Mouse (Mus musculus) adipocyte (in vitro differentiated cells): ENCODE results near the gene Ispd.
A peak's percentile ranks its signal among the peaks of the same experiment; 100 is the strongest.

Experiments
- DNase-seq: peaks from one replicate; pipeline ENCODE4 v3.0.0-alpha.2; 2016; ENCODE audit warnings: low spot score

Ispd gene

DNA sequence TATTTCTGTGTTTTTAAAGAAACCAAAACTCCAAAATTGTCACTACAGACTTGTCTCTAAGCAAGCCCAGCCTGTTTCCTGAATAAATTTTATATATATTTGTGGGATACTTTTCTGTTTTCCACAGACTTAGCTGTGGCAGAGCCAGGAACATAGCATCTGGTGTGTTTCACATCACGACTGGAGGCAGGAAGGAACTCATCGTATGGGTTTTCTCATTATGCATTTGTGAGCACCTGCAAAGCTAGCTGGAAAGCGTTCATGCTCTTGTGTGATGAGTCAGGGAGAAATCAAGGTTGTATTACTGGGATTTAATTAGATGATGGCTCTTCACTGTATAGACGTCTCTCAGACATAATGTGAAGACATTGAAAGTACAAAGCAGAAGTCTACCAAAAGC, 90.2 kb downstream of the Ispd start:
- DNase-seq = no peak

DNA sequence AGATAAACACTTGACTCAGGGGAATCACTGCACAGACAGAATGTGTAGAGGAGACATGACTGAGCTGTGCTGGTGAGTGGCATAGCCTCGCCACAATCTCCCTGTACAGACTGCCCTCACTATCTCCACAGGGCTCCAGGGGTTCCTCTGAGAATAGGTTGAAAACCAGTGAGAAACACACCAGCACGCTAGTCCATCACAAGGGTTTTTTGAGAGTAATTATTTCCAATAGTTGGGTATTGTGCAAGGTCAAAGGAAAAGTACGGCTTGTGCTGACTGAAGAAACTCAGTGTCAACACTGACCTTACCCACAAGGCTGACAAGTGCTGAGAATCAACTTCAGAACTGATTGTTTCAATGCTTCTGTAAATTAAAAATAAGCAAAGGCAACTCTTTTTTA, 92.9 kb downstream of the Ispd start:
- DNase-seq = peak; percentile 70

DNA sequence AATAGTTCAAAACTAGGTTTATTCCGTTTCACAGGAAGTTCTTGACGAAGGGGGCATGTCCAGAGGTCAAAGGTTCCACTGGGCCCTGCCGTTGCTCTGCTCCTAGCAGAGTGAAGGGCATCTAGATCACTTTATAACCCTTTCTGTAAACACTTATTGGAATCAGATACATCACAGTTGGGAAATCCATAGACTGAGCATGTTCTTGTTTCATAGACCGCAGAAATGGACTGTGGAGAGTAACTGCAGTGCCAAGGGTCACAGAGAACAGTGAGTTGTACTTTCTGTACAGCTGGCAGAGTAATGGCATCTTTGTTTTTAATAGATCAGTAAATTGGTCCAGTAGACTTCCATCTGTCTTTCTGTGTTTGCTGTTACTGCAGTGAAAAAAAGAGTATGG, 94.0 kb downstream of the Ispd start:
- DNase-seq = peak; percentile 62

DNA sequence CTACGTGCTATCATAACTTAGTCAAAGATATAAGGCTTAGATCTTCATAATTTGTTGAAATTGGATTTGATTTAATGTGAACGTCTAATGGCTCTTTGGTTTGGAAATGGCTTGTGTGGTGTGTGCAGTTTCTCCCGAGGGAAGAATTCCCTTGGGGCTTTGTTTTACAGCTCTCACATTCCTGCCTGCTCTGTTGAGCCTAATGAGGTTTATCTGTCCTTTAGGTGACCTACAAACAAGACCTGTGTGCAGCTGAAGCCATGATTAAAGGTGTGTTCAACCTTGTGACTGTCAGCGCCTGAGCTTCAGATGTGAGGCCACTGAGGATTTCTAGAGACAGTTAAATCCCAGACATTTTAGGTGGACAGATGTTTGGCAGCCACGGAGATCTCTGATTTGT, 95.2 kb downstream of the Ispd start:
- DNase-seq = peak; percentile 33

DNA sequence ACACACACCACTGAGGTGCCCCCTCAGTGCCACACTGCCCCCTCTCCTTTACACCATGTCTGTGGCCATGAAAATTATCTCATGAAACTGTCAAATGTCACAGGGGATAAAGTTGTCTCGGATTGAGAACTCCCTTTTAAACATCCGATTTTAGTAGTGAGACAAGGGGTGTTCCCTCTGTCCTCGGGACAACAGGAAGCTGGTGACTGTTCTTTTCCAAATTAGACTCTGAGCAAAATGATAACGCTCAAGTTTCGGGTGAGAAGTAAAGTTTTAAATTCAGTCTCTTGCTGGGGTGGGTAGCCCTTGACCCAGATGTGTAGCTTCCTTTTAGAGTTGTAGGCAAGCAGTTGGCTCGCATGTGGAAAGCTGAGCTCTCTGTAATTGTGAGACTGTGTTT, 96.3 kb downstream of the Ispd start:
- DNase-seq = peak; percentile 67

DNA sequence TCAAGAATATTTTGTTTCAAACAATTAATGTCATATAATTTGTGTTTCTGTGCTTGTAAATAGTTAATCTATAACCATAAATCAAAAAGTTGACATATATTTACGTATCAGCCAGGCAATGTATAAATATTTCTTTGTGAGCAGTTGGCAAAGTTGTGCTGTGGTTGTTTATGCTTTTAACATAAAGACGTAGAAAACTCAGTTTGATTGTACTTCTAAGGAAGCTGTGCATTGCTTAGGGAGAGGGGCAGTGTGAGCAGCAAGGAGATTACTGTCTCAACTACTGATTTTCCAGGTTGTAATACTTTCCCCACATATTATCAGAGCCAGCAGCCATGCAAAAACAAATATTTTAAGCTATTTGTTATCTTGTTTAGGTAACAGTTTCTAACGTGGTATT, 96.7 kb downstream of the Ispd start:
- no peak for DNase-seq

DNA sequence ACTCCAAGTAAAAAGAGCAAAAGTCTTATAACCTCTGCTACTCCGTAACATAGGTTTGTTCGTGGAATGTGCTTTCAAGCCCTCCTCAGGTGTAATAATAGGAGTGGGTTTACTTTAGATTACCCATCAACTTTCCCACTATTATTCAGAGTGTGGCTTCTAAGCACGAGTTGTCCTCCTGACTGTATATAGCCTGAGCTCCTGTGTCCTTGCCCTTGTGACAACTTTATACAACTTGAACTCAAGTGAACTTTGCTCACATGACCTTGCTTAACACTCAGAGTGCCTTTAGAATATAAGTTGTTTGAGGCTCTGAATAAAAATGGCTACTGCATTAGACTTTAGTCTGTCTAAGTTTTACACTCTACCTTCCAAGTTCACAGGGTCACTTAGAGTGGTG, 100.5 kb downstream of the Ispd start:
- DNase-seq = no peak

DNA sequence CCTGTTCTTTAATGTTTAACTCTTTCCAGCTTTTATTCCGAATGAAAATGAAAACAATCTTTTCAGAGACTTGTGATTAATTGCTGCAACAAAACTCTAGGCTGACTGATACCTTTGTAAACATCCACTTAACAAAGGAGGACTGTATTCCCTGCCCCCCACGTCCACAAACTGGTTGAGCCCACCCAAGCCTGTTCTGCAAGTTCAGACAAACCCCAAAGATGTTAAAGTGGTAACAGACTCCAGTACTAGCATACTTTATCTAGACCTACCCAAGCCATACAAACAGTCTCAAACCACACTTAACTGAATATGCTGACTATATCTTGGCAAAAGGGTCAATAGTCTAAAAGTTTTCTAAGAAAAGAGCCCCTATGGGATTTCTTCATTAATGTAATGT, 102.1 kb downstream of the Ispd start:
- DNase-seq = no peak

DNA sequence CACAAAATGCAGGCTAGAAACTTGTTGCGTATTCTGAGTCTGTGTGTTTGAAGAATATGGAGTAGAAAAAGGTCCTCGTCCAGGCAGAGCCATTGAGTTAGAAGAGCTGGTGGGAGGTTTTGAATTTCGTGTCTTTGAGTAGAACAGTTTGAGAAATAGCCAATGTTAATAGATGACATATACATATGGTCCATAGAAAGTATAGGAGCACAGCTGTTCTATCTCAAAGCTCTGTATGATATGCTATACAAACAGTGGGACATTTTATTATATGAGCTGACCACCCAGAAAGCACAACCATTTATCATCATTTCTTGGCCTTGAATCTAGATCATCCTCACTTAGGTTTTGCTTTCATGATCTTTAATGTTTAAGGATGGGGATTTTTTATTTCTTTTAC, 116.3 kb downstream of the Ispd start:
- no peak for DNase-seq

DNA sequence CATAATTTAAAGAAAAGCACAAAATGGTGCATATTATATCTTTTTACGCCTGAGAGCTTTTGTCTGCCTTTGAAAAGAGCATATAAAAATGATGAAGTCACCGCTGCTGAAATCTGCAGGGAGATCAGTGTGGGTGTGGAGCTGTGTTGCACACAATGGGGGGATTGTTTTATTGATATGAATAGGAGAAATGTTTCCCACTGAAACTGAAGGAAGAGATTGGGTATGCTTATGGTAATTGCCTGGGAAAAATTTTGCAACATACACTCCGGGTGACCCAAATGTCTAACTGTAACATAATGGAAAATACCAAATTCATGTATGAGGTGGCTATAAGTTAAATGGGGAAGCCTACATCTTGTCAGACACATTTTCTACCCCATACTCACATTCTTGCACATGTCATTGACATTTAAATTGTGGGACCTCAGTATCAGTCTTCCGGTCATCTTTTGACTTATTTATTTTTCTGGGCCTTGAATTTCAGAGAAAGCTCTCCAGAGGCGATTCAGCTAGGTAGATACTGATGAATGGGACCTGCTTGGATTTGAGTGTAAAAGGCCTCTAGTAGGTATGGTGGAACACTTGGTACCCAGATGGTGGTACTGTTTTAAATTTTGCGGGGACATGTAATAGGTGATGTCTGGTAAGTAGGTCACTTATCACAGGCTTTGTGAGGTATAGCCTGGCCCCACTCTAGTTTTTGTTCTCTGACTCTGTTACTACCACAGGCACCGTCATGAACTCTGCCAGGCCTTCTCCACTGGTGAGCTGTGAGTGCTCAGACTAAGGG, 126.1 kb downstream of the Ispd start:
- no peak for DNase-seq

DNA sequence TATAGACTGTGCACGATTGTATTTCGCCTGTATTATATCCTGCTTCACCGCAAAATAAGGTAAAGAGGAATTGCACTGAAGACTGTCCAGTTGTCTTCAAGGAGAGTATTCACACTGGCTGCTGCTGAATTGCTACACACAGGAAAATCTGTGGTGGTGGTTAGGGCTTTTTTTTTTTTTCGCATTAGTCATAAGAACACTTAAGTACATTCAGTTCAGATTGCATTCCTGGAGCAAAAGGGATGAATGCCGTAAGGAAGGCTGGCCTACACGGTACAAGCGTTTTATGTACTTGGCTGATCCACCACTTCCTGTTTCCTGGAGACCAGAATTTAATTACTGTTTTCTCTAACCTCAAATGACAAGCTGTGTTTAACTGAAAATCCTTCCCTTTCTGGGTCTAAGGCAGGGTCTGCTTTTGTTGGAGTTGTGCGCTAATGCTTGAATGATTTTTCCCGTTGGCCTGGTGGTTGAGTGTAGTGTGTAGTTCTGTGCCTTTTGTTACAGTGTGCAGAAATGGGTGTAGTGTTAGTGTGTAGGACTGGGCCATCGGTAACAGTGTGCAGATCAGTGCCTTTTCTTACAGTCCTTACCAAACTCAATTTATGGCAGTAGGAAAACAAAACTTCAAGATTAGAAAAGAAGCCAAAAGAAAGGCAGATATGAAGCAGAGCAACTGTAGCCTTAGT, 128.8 kb downstream of the Ispd start:
- DNase-seq = peak; percentile 18

DNA sequence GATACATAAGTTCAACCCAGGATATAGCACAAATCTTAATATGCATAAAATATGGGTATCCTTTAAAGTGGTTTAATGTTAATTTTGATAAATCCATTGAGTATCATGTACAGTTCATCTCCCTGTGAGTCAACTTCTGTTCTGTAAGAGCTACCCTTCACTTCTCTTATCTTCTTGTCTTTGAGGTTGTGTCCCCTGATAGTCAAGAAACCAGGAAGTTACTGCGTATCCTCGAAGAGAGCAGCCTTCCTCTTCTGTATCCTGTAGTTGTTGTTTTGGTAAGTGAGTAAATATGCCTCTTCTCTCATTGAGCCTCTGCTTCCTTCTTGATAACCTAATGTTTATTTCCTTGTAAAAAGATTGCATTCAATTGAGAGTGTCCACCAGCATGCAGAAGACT, 140.5 kb downstream of the Ispd start:
- DNase-seq = no peak

DNA sequence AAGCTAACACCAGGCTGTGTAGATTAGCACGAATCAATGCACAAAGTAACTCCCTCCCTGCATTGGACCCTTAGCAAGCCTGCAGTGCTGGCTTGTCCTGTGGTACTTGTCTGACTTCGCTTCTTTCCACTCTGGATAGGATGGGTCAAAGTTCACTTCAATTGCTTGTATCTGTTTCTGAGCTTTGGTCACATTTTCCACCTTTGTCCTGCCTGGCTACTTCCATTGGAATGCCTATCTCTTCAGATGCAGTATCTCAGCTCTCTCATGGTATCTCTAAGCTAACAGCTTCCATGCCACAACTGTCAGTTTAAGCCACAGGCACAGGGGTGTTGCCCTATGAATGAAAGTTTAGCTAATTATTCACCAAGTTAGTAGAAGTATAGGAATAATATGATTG, 142.3 kb downstream of the Ispd start:
- no peak for DNase-seq

DNA sequence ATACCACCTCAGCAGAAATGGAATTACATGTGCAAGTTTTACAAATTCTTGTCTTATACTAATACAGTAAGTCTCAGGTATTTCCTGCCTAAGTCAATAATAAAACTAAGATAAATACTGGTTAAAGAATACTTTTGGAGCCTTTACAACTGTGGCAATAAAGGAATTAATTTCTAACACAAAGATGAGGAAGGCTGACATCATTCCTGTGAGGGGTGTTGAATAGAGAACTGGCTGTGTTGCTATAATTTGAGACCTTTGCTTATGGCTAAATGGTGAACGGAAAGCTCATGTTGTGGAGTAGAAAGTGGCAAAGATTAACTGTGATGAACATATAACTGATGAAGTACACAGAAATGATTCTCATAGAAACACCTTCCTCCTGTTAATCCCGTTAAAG, 149.7 kb downstream of the Ispd start:
- DNase-seq = no peak

DNA sequence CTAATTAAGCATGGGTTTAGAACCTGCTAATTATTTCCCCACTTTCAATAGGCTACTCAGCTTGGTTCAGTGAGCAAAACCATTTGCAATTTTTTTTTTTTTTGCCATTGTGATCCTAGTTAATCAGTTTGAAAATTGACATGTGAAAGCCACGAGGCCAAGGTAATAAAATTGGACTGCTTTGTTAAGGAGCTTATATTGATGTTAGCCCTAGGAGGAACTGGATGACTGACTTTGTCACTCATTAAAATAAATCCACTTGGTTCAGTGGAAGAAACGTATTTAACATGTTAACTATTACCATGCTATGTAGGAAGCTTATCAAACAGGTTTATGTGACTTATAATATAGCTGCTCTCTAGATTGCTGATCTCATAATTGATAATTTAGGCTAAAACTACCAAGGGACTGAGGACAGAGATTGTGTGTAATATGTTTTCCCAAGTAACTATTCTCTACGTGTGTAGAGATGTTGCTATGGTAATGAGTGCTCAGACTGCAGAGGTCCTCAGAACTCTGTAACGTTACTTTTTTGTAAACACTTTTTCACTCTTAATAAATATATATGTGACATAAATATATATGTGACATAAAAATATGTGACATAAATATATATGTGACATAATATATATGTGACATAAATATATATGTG, 150.3 kb downstream of the Ispd start:
- DNase-seq = no peak

DNA sequence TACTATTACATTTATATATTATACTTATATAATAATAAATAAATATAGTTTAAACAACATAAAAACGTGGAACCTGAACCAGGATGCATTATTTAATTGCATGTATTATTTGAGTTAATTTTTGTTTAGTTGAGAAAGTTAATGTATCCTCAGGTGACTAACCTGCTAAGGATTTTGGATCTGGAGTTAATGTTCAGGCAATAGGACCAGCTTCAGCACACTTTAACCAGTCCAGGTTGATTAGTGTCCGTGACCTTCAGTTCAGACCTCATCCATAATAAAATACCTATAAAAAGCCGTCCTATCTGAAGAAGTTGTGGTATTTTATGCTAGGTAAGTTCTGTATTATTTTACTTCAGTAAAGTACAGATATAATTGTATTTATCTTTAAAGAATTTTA, 151.3 kb downstream of the Ispd start:
- no peak for DNase-seq

DNA sequence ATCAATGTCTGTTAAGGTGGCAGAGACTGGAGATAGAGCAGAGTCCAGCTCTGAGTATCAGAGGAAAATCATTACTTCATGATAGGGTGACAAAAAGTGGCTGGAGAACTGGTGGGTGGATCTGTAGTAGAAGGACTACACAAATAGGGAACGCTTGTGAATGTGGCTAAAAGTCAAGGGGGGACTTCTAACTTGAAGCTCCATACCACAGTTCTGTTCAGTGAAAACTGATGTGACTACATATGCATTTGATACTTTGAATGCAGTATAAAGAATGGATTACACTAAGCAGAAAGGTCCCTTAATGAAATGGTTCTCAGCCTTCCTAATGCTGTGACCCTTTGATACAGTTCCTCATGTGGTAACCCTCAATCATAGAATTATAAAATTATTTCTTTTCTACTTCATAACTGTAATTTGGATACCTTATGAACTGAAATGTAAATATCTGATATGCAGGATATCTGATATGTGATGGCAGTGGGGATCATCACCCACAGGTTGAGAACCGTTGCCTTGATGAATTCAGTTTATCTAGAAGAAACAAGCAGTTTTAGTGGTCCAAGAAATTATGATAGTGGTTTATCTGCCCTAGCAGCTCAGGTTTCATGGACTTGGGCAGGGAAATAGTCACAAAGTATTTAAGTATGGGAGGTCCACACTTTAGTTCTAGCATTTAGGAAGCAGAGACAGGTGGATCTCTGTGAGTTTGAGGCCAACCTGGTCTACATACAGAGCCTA, 152.1 kb downstream of the Ispd start:
- no peak for DNase-seq

DNA sequence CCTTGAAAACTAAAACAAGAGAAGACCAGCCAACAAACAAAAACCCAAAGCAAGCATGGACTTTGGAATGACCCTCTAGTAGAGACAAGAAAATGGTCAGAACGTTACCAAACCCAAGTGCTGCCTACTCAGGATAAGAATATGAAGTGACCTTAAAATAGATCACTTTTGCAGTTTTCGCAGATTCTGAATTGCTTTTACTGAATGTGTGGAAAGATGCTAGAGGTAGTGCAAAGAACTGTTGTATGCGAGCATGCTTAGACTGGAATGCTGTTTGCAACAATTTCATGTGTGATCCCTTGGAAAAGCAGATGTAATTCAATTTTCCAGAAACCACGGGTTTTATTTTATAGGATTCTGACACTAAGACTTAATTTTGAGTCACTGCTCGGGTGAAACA, 153.3 kb downstream of the Ispd start:
- DNase-seq = no peak

DNA sequence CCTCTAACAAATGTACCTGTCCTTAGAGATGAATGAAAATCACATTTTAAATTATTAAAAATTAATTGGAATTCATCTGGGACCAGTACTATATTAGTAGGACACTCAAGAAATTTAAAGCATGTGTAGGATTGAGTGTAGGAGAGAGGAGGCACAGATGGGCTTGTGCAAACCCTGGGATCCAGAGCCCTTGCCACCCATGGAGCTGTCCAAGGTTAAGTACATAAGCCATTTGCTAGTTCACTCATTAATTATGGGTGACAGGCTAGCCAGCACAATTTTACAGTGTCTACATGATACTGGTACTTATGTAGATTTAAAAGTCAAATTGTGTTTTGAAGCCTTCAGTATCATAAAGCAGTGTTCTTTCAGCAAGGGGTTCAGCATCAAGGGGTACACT, 164.1 kb downstream of the Ispd start:
- peak; percentile 7 for DNase-seq

DNA sequence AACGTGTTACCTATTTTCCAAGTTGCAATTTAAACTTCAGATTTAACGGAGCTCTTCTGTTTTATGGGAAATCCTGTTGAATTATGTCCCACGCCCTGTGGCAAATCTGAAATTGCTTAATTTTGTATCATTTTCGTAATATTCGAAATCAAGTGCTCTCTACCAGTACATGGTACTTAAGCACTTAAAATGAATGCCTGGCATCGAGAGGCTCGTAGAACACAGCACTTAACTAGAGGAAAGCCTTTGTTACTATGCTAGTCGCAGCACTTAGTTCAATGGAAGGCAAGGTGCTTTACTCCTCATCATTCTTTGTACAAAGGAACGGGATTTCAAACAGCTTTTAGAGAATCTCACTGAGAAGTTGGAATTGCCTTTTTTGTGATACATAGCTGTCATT, 168.2 kb downstream of the Ispd start:
- no peak for DNase-seq

DNA sequence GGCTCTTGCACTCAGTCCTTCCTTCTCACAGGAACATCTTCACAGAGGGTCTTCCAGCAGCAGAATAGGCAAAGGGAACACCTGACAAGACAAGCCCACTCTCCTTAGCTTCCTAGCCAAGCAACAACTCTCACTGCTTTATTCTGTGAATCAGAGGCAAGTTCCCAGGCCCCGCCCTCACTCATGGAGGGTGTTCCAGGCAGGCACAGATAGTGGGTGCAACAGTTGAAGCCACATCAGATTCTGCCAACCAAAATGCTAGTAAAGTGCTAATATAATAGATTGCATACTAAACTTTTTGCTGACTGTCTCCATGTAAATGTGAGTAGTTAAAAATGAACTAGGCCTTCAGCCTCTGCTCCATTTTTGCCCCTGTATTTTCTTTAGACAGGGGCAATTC, 173.4 kb downstream of the Ispd start:
- no peak for DNase-seq

DNA sequence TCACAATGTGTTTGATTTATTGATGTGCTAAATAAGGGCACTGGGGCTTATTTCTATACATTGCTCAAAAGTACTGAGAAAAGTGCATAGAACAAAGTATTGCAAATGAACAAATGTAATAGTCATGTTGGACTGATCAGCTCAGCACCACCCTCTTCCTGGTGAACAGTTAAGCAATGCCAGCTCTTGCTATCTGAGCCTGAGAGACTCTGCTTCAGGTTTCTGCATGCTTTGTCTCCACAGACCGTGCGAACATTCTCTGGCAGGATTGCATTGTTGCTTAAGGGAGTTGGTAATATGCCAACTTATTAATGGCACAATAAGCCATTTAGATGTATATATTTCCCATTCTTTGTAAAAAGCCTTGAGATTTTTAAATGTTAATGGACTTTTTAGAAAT, 182.9 kb downstream of the Ispd start:
- DNase-seq = peak; percentile 5

DNA sequence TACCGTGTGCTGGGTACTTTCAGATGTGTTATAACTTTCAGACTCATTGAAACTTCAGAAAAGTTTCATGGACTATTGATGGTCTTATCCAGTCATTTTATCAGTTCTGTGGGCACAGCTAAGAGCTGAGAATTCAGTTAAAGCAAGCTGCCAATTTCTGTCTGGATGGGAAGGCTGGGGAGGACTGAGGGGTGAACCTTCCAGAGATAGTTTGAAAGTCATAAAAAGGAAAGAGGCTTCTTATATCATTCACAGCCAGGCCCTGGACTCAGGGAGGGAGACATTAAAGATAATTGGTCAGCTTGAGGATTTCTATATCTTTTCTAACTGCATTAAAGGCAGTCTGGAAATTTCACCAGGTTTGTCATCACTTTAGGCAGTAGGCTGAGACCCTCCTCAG, 185.7 kb downstream of the Ispd start:
- no peak for DNase-seq
